Mouse (Mus musculus) lung, postnatal 0 days (tissue): ENCODE results near the gene Vsx2. TPM values are rescaled to one million over a fixed set of nuclear protein-coding genes. Genes with fewer than 3 reads are reported as not detected.

Experiments
- ATAC-seq: fragments of 200-750 bp; cut with Nextera tagmentation; 2 replicates; pipeline ENCODE4 v1.8.0; 2017; ENCODE audit warnings: moderate library complexity
- DNase-seq: peaks from one replicate; pipeline ENCODE4 v3.0.0-alpha.2; 2016; ENCODE audit warnings: low spot score
- H3K27ac ChIP-seq: fragments of 300-500 bp; sonication (generic); 2 replicates; pipeline ENCODE4 v1.5.1; 2014; ENCODE audit warnings: antibody characterized with exemption, mild to moderate bottlenecking, low read length, mixed read lengths
- H3K27me3 ChIP-seq: fragments of 300-500 bp; sonication (generic); replicated peaks from 2 replicates; pipeline ENCODE4 v1.6.1; 2014; ENCODE audit warnings: low read length, mixed read lengths; ENCODE audit not compliant: insufficient read depth
- H3K36me3 ChIP-seq: fragments of 300-500 bp; sonication (generic); 2 replicates; pipeline ENCODE4 v1.6.1; 2014; ENCODE audit warnings: low read length, mixed read lengths; ENCODE audit not compliant: insufficient read depth
- H3K4me1 ChIP-seq: fragments of 300-500 bp; sonication (generic); 2 replicates; pipeline ENCODE4 v1.6.1; 2014; ENCODE audit warnings: antibody characterized with exemption, low read depth, low read length, mixed read lengths; ENCODE audit not compliant: insufficient read depth
- H3K4me2 ChIP-seq: fragments of 300-500 bp; sonication (generic); replicated peaks from 2 replicates; pipeline ENCODE4 v1.6.1; 2014; ENCODE audit warnings: low read depth, mild to moderate bottlenecking, low read length, moderate library complexity, mixed read lengths
- H3K4me3 ChIP-seq: fragments of 300-500 bp; sonication (generic); 2 replicates; pipeline ENCODE4 v1.5.1; 2014; ENCODE audit warnings: low read depth, low read length
- H3K9ac ChIP-seq: fragments of 300-500 bp; sonication (generic); replicated peaks from 2 replicates; pipeline ENCODE4 v1.6.1; 2014; ENCODE audit warnings: low read depth, mild to moderate bottlenecking
- H3K9me3 ChIP-seq: fragments of 300-500 bp; sonication (generic); 2 replicates; pipeline ENCODE4 v1.6.1; 2016; ENCODE audit warnings: low read length, mixed read lengths
- CTCF ChIP-seq: IDR thresholded peaks from 2 replicates; pipeline ENCODE4 v1.5.1; 2016; ENCODE audit warnings: antibody characterized with exemption, mild to moderate bottlenecking
- EP300 ChIP-seq: IDR thresholded peaks from 2 replicates; pipeline ENCODE4 v1.6.1; 2016; ENCODE audit warnings: antibody characterized with exemption, mild to moderate bottlenecking, control low read depth
- WGBS: fragments of 180-500 bp; shearing (Covaris S2); extraction: QIAGEN DNeasy Blood & Tissue Kit; methylation state at CpG from one replicate; pipeline ENCODE4 v1.1.7; 2014; 5-methylcytosine and 5-hydroxymethylcytosine counted together
- polyA plus RNA-seq: library from polyadenylated mRNA; unstranded; fragments of >200 nt; fragmentation: Nextera tagmentation; extraction: Ambion mirVana; gene quantifications from 2 replicates; pipeline ENCODE4 v1.2.1, GENCODE M21; 2015

Vsx2 gene
- polyA plus RNA-seq, 1 experiment from 2014 or later: not detected

- H3K36me3 ChIP-seq: no peaks in the 10 kb centered on the region
- H3K9me3 ChIP-seq: no peaks in the 10 kb centered on the region
- ATAC-seq (no peak), DNase-seq (no peak)
- 57% methylated on average over 8 of the region's 8 CpGs for WGBS
- TF ChIP-seq CTCF (no peak), EP300 (no peak)
- no peak overlapping the region for H3K27ac ChIP-seq
- no peak overlapping the region for H3K4me2 ChIP-seq
- no peak overlapping the region for H3K4me3 ChIP-seq
- no peaks in the 10 kb centered on the region for H3K4me1 ChIP-seq
- H3K9ac ChIP-seq: no peak overlapping the region
- H3K27me3 ChIP-seq: no peaks in the 10 kb centered on the region
Measured at GRCm38 (mm10) chr12:84548251-84548650, 21.3 kb upstream of the Vsx2 start.

GRCm38 (mm10) chr12:84555218-84555617 lies 14.3 kb upstream of the Vsx2 start:
- 57% methylated on average over 8 of the region's 8 CpGs for WGBS
- no peak for TF ChIP-seq CTCF
- no peak overlapping the region for H3K4me3 ChIP-seq
- no peak overlapping the region for H3K9ac ChIP-seq
- DNase-seq: no peak
- no peak for ATAC-seq
- no peaks in the 10 kb centered on the region for H3K36me3 ChIP-seq
- H3K4me2 ChIP-seq: no peak overlapping the region
- H3K9me3 ChIP-seq: no peaks in the 10 kb centered on the region
- no peaks in the 10 kb centered on the region for H3K27me3 ChIP-seq
- no peak overlapping the region for H3K27ac ChIP-seq
- H3K4me1 ChIP-seq: no peaks in the 10 kb centered on the region

GRCm38 (mm10) chr12:84562558-84562957 lies 7.0 kb upstream of the Vsx2 start:
- 47% methylated on average over 4 of the region's 4 CpGs for WGBS
- TF ChIP-seq CTCF (peak; percentile 29), EP300 (no peak)
- no peaks in the 10 kb centered on the region for H3K36me3 ChIP-seq
- H3K27ac ChIP-seq: no peak overlapping the region
- H3K9me3 ChIP-seq: no peaks in the 10 kb centered on the region
- ATAC-seq: no peak
- no peak overlapping the region for H3K9ac ChIP-seq
- no peaks in the 10 kb centered on the region for H3K4me1 ChIP-seq
- no peak overlapping the region for H3K4me3 ChIP-seq
- no peak for DNase-seq
- H3K27me3 ChIP-seq: peaks cover 5% of the 10 kb centered on the region; the same call in 1 of the 2 replicates
- H3K4me2 ChIP-seq: no peak overlapping the region

DNA sequence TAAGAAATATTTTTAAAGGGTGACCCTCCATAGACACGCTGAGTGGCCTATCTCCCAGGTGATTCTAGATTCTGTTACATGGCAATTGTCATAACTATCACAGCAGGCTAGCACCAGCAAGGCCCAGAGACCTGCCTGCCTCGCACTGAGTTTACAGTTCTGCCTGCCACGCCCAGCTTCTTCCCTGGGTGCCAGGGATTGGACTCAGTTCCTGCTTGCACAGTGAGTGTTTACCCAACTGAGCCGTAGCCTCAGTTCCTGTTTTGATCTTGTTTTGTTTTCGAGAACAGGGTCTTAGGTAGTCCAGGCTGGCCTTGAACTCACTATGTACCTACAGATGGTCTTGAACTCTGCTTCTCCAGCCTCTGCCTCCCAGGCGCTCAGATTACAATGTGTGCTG lies 2.0 kb upstream of the Vsx2 start:
- H3K27ac ChIP-seq: no peak overlapping the region
- H3K9ac ChIP-seq: no peak overlapping the region
- no peaks in the 10 kb centered on the region for H3K4me1 ChIP-seq
- no peak overlapping the region for H3K4me3 ChIP-seq
- DNase-seq (no peak), ATAC-seq (no peak)
- 62% methylated on average over 6 of the region's 6 CpGs for WGBS
- peaks cover 46% of the 10 kb centered on the region for H3K27me3 ChIP-seq
- H3K36me3 ChIP-seq: no peaks in the 10 kb centered on the region
- TF ChIP-seq CTCF (no peak), EP300 (no peak)
- no peak overlapping the region for H3K4me2 ChIP-seq
- no peaks in the 10 kb centered on the region for H3K9me3 ChIP-seq

- H3K4me3 ChIP-seq: no peak overlapping the region
- no peaks in the 10 kb centered on the region for H3K36me3 ChIP-seq
- no peak overlapping the region for H3K4me2 ChIP-seq
- H3K27ac ChIP-seq: no peak overlapping the region
- H3K4me1 ChIP-seq: no peaks in the 10 kb centered on the region
- H3K27me3 ChIP-seq: peaks cover 52% of the 10 kb centered on the region
- no peak for TF ChIP-seq CTCF
- no peak for DNase-seq
- WGBS: 3% methylated on average over 39 of the region's 40 CpGs
- H3K9ac ChIP-seq: no peak overlapping the region
- ATAC-seq: no peak
- no peaks in the 10 kb centered on the region for H3K9me3 ChIP-seq
Measured at GRCm38 (mm10) chr12:84569976-84570693, 573 bp downstream of the Vsx2 start.

DNA sequence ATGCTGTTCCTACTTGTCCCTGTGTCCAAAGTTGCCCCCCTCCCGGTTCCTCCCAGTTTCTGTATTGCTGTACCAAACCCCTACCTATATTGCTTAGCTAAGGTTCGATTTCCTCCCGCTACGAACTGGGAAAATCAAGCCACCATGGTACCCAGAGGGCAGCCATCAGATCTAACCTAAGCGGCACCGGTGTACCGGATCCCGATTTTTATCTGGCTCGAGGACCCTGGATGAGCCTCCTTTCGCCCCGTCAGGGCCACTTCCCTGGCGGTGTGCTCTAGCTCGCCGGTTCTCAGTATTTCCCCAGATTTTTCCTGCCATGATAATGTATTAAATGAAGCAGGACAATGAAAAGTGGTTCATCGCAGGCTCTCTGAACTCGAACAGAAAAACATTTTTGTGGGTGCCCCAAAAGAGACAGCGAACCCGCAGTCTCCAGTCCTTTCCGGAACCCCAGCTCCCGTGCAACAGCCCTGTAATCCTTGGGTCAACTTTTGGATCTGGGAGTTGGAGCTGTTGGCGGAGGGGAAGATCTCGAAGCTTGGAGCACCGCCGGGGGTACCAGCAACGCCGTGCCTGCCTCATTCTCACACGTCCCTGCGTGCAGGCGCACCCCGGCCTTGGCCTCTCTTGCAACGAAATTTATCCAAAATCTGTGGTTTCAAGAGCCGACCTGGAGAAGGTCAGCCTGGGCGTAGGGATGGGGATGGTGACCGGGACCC lies 1.3 kb downstream of the Vsx2 start:
- Histone ChIP-seq H3K27me3 (peaks cover 52% of the 10 kb centered on the region), H3K9me3 (no peaks in the 10 kb centered on the region), H3K4me1 (no peaks in the 10 kb centered on the region), H3K4me3 (no peak overlapping the region), H3K4me2 (no peak overlapping the region), H3K36me3 (no peaks in the 10 kb centered on the region), H3K27ac (no peak overlapping the region), H3K9ac (no peak overlapping the region)
- TF ChIP-seq EP300: no peak
- no peak for TF ChIP-seq CTCF
- ATAC-seq: no peak
- WGBS: 4% methylated on average over 34 of the region's 34 CpGs
- no peak for DNase-seq
